Mouse (Mus musculus): ENCODE measurements around the gene Chl1.
A peak's percentile ranks its signal among the peaks of the same experiment; 100 is the strongest.

Gene Chl1

DNA sequence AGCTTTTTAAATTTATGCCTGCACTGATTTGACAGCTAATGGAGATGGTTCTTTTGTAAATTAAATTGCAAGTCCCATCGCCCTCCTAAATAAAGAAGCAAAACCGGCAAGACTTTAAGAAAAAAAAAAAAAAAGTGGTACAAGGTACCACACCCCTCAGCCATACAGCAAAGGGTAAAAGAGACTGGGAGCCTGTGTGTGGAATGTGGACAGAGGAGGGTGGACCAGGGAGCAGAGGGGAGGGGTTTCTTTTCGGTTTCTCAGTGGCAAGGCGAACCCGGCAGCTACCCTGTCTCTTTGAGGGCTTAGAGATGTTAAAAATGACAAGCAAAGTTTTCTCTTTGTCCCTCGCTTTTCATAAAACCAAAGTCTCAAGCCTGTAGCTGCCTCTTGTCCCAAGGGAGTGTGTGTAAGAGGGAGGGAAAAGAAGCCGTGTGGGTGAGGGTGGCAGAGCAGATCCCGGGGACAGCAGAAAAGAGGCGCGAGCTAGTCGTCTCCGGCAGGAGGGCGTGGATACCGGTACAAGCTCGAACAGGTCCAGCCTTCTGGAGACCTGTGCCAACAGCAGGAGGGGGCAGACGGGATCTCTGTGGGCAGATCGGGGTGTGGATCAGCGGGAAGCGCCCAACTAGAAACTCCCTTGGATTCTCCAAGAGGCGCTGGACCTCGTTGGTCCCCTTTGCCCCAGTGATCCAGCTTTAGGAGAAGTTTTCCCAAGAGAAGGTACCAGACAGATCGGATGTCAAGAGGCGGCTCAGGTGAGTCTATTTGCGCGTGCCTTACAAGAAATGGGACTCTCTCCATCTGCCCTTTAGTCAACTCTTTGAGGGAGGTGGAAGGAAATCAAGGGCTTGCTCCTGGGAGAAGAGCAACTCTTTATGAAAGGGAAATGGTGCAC is at the start of gene Chl1:
Gene Chl1 (plus strand): TSS at position 195 of the 898 bp plus-strand sequence.
- DNase-seq (ENCODE audit: low spot score in 2 of 2) = peak; percentile 37 to 43

DNA sequence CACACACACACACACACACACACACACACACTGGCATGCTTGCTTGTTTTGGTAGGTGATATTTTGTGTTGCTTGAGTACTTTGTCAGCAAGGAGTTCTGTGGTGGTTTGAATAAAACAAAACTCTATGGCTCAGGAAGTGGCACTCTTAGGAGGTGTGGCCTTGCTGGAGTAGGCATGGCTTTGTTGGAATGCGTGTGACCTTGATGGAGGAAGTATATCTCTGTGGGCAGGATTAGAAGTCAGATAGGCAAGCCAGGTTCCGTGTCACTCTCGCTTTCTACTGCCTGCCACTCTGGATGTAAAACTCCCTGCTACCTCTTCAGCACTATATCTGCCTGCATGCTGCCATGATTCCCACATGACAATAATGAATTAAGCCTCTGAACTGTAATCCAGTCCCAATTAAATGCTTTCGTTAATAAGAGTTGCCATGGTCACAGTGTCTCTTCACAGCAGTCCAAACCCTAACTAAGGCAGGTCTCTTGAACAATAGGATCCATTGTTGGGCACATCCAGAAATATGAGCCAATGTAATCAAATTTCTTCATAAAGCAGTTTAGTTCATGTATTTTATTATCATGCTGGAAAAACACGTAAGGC is 44.8 kb upstream of the Chl1 start:
- DNase-seq (ENCODE audit: low spot score in 2 of 2) = no peak

DNA sequence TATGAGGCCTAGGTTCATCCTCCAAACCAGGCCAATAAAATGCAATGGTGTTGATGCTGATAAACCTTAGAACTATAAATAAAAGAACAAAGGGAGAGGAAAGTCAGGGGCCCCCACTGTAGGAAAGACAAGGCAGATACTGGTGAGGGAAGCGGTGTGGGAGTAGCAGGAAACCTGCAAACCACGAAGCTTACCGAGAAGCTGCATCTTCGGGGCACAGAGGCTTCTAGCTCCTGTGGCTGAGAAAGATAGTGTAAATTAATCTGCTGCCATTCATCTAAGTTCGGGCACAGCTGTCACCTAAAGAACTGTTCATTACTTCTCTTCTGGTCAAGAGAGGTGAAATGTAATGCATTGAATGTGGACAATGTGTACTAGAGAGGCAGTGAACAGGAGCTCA is 37.1 kb upstream of the Chl1 start:
- no peak for DNase-seq (ENCODE audit: low spot score in 2 of 2)

DNA sequence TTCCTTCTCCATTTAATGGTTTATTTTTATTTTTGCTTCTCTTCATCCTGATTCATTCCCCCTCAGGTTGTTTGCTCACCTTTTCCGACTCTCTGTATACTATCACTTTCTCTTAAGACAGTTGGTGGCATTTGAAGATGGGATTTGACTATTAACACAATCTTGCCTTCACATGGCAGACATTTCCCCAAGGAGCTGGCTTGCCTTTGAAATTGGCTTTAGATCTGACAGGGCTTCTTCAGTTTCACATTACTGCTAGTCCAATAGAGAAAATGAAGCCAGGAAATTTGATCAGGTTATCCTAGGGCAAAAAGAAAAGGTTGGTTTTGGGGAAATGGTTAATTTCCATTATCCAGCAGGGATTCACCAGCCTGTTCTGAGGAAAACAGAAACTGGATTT is 23.2 kb upstream of the Chl1 start:
- DNase-seq (ENCODE audit: low spot score in 2 of 2) = no peak

DNA sequence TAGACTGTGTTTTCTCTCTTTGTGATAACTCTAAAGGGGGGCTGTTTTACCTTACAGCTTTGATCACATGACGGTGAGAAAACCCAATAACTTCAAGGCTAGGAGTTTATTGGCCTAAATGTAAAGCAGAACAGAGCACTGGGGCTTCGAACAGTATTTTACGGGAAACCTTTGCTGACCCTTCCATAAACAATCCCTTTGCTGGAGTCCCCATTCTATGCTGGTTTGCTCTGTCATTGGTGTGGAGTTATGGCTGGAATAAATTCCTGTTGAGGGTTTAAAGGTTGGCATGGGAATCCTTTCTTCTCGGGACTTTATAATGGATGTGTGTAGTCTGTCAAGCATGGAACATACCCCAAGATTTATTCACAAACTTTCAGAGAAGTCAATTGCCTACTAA is 12.0 kb upstream of the Chl1 start:
- no peak for DNase-seq (ENCODE audit: low spot score in 2 of 2)

DNA sequence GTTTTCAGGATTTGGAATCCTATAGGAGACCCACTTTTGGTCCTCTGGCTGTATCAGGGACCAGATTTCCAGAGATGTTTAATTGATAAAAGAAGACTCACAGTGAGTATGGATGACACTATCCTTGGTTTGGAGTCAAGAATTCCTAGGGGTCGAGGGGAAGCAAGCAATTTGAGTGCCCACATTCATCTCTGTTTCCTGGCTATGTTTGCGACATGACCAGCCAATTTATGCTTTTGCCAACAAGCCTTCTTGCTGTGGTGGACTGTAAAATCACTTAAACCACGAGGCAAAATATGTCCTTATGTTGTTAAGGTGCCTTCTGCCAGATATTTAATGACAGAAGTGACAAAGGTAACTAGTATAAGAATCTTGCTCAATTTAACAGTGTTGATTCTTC is 6.3 kb upstream of the Chl1 start:
- no peak for DNase-seq (ENCODE audit: low spot score in 2 of 2)

DNA sequence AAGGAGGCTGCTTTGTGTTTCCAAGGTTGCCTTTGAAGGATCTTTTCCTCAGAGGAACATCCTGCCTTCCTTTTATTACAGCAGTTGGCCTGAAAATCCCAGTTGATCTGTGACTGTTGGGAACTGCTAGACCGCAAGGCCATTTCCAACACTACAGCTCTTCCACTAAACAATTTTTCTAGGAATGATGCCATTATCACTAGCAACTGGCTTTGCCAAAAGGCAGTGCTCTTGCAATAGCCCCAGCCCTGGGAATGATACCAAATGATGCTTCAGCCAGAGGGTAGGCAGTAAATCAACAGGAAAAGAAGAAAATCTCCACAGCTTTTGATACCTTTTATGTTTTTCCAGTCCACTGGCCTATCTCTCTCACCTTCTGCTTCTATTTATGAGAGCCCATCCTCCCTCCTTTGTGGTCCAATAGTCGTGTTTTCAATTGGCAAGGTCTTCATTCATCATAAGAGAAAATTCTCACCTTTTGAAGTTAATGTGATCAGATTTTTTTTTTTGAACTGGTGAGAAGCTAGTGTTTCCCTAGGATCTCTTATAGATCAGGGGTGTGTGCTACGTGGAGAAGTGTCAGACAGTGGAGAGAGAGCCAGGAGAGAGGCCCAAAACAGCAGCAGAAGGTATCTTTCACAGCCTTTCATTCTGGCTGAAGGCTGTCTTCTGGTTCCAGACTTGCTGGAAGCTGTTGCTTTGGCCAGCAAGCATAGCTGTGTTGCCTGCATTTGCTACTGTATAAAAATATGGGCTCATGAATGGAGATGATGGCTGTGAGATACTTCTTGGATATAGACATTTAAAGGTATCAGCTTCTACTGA is 2.4 kb upstream of the Chl1 start:
- DNase-seq (ENCODE audit: low spot score in 2 of 2) = peak in 1 of 2 experiments; percentile 34

DNA sequence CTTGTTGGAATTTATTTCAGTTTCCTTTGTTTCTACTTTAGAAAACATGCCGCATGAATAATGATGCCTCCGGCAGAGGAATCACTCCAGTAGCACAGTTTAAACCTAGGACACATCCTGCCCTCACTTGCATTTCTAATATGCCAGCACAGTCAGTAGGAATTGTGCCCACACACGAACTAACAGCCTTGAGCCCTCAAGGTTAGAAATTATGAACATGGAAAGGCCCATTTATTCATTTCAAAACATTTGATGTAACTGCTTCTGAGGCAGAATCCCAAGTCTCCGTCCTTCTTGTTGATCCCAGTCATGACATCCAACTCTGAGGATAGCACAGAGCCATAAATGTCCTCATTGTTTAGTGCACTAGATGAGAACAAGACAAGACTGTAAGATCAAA is 790 bp upstream of the Chl1 start:
- no peak for DNase-seq (ENCODE audit: low spot score in 2 of 2)

DNA sequence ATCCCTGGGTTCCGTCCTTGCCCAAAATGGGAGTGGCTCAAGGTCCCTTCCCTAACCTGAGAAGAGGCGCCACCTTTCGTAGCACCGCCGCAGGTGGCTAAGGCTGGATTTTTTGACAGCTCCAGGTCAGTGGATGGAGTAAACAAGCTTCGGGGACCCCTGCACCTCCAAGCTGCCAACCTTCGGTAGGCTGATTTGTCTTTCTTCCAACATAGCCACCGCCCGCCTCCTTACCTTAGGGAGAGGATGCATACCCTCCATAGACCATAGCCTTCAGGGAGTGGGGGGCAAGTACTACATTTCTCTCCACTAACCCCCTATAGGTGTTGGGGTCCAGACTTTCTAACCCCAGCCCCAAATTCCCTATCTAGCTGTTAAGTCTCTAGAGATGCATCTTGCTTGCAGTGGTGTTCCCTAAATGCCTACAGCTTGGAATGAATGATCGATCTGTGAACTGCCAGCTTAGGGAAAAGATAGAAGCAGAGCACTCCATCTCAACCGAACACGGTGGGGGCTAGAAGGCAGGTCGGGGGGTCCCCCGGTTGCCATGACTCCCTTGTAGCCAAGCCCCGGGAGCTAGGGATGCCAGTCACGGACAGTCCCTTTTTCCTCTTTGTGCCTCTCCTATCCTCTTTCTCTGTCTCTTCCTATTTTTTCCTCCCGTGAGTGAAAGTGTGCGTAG is 1.0 kb downstream of the Chl1 start:
- DNase-seq (ENCODE audit: low spot score in 2 of 2) = peak; percentile 29 to 33

DNA sequence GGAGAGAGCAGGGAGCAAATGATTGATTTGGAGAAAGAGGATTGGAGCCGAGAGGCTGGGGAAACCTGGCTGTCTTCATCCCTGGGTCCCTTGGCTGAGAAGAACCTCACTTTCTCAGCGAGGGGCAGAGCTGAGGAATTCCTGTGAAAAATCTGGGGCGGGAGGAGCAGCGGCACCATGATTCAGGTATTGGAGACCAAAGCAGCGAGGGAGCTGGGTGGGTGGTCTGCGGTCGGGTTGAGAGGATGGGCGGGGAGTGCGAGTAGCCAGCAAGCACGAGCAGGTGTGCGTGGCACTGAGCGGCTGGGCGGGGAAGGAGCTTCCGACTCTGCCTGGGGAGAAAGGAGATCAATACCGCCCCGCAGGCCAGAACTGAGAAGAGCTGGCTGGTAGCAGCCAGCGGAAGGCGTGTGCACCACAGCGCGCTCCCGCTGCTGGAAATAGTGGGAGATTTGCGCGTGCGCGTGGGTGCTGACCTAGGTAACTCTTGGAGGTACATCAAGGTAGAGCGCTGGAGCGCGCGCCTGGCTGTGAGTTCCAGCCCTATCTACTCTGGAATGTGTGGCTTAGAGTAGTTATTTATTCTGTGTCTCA is 1.7 kb downstream of the Chl1 start:
- DNase-seq (ENCODE audit: low spot score in 2 of 2) = peak; percentile 80 to 81

DNA sequence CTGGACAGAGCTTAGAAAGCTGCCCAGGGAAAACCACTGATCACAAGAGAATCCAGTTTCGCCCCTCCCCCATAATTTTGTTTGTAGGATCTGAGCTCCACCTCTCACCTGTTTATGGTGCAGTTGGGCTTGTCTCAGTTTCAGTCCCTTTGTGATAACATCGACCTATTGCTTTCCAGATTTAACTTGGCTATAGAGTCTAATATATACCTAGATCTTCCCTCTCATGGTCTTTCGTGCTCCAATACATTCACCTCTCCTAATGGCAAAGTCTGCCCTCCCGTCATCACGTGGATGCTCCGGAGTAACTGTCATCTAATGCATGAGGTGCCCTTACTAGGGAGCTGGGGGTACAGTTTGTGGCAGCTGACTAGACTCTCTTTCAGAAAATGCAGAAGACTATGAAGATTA is 2.5 kb downstream of the Chl1 start:
- peak; percentile 30 to 34 for DNase-seq (ENCODE audit: low spot score in 2 of 2)

DNA sequence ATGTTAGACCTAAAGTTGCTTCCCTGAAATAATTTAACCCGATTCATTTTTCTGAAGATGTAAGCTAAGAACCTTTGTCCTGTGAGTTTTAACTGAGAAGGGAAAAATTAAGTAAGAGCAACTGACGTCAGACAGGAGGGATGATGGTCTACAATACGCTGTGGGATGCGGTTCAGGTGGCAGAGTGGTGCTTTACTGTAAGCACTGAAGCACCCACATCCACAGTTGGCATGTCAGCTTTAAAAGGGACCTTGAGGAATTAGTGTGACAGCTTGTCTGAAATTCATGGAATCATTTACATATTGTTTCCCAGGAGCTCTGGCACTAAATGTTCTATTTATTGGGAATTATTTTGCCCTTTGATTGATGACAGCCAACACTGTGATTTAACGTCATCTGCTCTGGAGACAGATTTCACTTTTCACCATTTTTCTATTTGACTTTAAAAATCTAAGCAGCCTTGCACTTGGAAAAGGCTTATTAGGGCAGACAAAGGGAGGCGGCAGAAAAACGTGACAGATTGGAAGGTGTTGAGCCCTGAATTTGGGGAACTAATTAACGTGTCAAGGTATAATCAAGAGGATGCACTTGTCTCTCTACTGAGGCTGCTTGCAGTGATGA is 3.3 kb downstream of the Chl1 start:
- DNase-seq (ENCODE audit: low spot score in 2 of 2) = no peak

DNA sequence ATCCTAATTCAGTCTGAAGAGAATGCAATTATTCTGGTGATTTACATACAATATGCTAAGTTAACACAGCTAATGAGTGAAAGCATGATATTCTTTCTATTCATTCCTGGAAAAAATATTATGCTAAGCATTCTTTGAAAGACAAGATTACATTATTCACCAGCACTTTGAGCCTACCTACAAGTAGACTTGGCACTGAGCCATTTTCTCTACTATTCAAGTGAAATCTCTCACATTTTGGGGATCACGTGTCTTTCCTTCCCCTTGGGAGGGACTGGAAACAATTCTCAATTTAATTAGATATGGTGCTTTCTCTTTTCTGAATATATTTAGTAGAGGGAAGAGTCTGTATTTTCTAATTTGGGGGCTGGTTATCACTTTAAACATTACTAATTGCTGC is 4.0 kb downstream of the Chl1 start:
- no peak for DNase-seq (ENCODE audit: low spot score in 2 of 2)

DNA sequence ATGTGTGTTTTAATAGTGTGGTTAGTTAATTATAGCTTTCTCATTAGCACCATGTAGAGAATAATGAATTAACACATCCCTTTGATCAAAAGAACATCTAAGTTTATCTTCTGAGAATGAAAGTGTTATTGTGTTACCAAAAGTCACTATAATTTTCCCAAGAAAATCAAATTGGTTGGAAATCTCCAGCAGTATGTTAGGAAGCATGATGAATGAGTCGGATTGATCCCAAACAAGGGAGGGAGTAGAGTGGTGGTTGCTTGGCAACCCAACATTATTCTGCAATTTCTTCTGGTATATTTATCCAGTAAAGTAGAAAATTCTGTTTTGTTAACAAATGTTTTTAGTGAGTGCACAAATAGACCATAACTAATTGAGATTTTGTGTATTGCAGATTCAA is 4.4 kb downstream of the Chl1 start:
- DNase-seq (ENCODE audit: low spot score in 2 of 2) = no peak

DNA sequence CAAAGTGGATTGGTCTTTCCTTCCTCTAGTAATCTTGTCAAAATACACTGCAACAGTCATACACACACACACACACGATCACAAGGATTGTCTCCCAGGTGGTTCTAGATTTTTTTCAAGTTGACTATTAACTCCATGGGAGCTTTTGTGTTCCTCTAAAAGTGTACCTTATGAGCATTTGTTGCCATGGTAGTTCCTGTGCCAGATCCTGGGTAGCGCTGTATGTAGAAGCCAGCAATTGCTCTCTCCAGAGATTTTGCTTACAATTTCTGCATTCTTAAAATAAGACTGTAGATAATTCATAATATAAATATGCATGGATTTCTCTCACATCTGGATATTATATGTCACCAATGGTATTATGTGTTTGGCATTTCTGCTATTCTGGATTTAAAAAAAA is 9.2 kb downstream of the Chl1 start:
- no peak for DNase-seq (ENCODE audit: low spot score in 2 of 2)

DNA sequence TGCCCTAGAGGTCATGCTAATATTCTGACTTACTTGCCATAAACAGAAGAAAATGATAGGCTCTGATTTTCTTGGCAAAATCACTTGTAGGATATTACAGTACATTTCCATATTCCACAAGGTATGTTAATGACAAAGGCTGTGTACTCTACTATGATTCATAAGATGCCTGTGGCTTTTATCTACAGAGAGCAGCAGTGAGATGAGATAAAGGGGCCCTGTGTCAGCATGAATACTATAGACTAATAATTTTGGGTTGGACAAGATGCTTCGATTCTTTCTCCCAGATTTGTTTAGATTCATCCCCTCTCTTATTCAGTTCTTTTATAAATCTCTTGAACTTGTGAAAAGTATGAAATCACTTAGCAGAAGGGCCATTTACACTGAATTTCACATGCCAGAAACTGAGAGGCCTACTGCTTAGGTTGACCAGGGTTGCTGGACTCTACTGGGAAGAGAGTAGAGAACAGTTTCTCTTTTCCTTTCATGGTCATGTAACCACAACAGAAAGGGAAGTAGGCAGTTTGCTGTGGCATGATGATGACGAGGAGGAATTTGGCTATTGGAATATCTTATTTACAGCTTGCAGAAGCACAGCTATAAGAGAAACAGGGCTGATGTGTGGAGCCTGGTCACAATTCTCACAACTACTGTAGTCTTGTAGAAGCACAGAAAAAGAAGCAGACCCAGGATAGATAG is 15.1 kb downstream of the Chl1 start:
- DNase-seq (ENCODE audit: low spot score in 2 of 2) = no peak

DNA sequence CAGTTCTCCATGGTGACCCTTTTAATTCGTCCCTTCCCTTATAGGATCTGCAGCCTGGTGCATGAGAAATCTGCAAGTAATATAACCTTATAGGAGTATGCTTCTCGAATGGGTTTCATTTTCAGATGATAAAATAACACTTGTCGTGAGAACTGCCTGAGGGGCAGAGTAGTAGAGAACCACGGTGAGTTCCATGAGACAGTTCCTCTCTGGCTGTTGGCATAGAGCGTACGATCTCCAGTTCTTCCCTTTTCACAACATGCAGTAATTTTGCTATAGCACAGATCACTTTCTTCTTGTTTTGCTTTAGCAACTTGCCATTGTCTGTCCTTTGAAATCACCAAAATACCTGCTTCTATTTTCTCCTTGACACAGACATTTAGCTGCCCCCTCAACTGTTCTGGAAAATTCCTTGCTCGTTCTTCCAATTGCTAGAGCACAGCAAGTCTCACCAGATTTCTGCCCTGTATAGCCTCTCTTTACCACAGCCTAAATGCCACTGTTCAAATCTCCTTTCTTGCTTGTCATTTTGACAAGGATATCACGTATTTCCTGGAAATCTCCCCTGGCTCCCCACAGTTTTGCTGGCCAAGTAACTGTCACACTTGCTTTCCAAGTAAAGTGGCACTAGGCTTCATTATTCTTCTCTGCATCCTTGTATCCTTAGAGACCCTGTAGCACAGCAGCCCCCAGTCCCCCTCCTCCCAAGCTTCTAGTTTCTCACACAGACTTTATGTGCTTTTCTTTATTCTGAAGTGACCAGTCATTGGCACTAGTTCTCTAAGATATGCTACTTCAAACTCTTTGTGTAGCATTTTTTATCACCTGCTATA is 16.8 kb downstream of the Chl1 start:
- DNase-seq (ENCODE audit: low spot score in 2 of 2) = no peak

DNA sequence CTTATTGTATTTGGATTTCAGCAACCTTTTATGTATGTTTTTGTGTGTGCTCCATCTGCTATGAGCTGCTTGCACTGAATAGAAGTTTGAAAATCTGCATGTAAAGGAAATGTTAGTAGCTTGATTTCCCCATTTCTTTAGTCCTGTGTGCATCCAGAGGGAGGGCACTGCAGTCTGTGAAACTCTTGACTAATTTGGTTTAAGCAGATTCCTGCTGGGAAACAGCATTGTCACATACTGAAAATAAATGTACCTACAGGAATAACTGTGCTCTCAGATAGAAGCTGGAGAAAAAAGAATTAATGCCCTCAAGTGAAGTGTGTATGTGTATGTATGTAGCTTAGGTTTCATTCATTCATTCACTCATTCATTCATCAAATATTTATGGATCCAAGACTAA is 22.7 kb downstream of the Chl1 start:
- no peak for DNase-seq (ENCODE audit: low spot score in 2 of 2)

DNA sequence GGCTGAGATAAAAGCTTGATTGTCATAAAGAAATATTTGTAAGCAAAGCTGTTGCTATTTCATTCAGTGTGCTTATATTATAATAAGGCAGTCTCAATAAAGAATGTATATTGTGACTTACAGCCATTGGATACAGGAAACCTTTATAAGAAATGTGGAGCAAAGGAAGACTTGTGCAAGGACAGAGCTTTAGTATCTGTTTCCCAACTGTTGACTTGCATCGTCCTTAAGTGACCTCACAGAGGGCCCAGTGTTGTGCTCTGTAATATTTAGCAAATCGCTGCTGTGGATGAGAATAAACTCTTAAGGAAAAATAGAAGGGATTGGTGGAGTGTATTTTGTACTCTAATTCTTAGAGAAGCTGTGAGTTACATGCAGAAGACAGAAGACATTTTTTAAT is 23.6 kb downstream of the Chl1 start:
- DNase-seq (ENCODE audit: low spot score in 2 of 2) = no peak

DNA sequence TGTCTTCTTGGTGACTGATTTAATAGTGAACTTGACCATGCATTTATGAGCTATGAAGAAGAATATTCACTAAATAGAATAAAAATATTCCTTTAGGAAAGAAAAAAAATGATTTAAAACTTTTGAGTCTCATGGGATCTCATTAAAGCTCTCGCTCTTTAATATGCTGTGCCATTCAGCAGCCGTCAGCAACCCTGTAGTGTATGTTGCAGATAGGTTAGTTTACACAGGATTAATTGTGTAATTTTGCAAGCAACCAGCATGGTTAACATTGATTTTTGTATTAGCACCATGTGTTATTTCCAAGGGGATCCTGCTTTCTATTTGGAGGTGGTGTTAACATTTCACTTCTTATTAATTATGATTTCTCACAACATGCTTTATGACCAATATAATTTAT is 32.2 kb downstream of the Chl1 start:
- DNase-seq (ENCODE audit: low spot score in 2 of 2) = no peak
